Mouse (Mus musculus) spleen, postnatal 10 days (tissue): ENCODE results near the gene Abhd14a.
A peak's percentile ranks its signal among the peaks of the same experiment; 100 is the strongest.

Experiments used
- DNase-seq, 2 experiments: peaks; one replicate each; pipeline ENCODE4 v3.0.0; 2021 to 2022; ENCODE audit warnings: low spot score in 2 of 2

Gene Abhd14a

DNA sequence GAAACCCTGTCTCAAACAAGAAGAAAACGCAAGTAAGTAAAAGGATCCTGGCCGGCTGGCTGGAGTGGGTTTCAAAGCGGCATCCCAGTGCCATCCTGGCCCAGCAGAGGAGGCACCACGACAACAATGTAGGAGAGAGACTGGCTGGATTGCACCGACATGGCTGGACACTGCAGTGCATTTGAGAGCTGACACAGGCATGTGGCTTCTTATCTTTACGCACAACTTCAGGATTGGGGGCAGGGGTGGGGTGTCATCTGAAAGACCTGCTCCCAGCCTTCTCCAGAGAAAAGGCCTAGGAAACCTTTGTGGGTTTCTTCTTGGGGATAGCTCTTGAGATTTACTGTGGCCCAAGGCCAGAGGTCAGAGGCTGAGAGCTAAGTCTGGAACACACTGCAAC lies 35.7 kb downstream of the Abhd14a start:
- no peak for DNase-seq

GRCm38 (mm10) chr9:106411091-106411594 lies 36.3 kb downstream of the Abhd14a start:
- peak in 1 of 2 experiments; percentile 60 for DNase-seq

- no peak for DNase-seq
These were observed 37.3 kb downstream of the Abhd14a start for GRCm38 (mm10) chr9:106410086-106410650.

- no peak for DNase-seq
These were observed 38.4 kb downstream of the Abhd14a start for GRCm38 (mm10) chr9:106409096-106409495.

DNA sequence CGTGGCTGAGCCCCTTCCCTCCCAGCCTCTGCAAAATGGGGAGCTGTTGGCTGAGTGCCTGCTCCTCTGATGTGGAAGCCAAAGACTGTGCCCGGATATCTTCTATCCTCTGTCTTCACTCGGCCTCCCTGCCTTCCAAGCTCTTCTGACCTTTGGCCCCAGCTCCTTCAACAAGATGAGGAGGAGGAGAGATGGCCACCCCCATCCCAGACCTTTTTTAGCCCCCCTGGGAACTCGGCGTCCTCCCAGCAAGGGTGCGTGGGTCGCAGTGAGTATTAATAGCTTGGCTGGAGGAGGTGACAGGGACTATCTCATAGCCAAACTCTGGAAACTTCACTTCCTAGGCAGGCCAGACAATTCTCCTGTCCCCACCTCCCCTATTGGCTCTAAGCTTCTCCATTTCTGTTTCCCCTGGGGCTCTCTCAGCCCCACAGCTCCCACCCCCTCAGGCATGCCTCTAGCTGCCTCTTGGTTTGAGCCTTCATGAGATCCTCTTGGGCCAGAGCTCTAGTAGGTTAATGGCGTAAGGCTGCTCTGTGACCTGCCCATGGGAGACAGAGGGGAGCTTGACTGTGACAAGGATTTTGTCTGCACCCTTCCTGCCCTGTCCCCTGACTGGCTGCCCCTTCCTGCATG lies 40.9 kb downstream of the Abhd14a start:
- no peak for DNase-seq

- DNase-seq, result no peak
These were observed 42.2 kb downstream of the Abhd14a start for GRCm38 (mm10) chr9:106405275-106405674.

GRCm38 (mm10) chr9:106402607-106403375 lies 44.7 kb downstream of the Abhd14a start:
- DNase-seq, result no peak

- peak in 1 of 2 experiments; percentile 50 for DNase-seq
These were observed 45.3 kb downstream of the Abhd14a start for GRCm38 (mm10) chr9:106402149-106402548.

- DNase-seq, result no peak
These were observed 47.7 kb downstream of the Abhd14a start for GRCm38 (mm10) chr9:106399808-106400207.

GRCm38 (mm10) chr9:106398667-106399311 lies 48.7 kb downstream of the Abhd14a start:
- peak; percentile 65 to 68 for DNase-seq

GRCm38 (mm10) chr9:106397733-106398132 lies 49.7 kb downstream of the Abhd14a start:
- DNase-seq, result peak in 1 of 2 experiments; percentile 47

- DNase-seq, result no peak
These were observed 52.6 kb downstream of the Abhd14a start for GRCm38 (mm10) chr9:106394649-106395602.

- no peak for DNase-seq
These were observed 53.9 kb downstream of the Abhd14a start for GRCm38 (mm10) chr9:106393548-106393947.

DNA sequence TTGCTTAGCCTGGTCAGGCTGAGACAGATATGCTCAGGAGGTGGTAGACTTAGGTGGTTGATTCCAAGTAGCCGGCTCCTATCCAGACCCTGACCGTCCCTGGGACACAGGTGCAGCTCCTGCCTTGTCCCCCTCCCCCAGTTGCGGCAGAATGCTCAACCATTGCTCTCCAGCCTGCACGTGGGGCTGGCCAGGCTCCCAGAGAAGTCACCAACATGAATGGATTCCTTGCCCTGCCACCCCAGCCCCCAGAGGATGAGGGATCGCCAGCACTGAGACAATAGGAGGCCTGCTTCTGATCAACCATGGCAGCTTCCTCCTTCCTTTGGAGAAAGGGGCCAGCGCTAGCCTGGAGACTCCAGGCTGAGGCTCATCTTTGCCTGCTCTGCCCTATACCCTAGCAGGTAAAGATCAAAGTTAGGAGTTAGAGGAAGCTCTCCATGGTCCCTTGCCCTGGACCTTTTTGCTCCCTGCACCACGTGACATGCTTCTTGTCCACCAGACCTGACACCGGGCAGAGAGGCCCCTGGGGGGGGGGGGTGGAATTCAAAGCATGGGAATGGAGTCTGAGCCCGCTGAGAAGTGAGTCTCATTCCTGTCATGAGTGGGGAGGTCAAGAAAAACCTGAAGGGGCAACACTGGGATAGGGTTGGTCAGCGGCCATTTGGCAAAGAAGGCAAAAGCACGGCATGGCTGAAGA lies 54.5 kb downstream of the Abhd14a start:
- DNase-seq, result no peak
